Mouse (Mus musculus) liver, embryonic 14.5 days (tissue): ENCODE data around the gene Tmem132b. TPM values are rescaled to one million over a fixed set of nuclear protein-coding genes. Genes with fewer than 3 reads are reported as not detected.

Experiments
- ATAC-seq: fragments of 200-750 bp; cut with Nextera tagmentation; 2 replicates; pipeline ENCODE4 v1.8.0; 2017; ENCODE audit warnings: moderate number of reproducible peaks, mild to moderate bottlenecking, moderate library complexity; ENCODE audit not compliant: insufficient read depth
- DNase-seq, 3 experiments: peaks; one replicate each; pipeline ENCODE4 v3.0.0-alpha.2; 2012 to 2013; ENCODE audit warnings: low read depth in 3 of 3, low spot score in 3 of 3
- H3K27ac ChIP-seq: fragments of 300-500 bp; sonication (generic); 2 replicates; pipeline ENCODE4 v1.5.1; 2014; ENCODE audit warnings: moderate library complexity, mild to moderate bottlenecking, control low read depth, inconsistent platforms
- H3K27me3 ChIP-seq: fragments of 300-500 bp; sonication (generic); 2 replicates; pipeline ENCODE4 v1.6.1; 2014; ENCODE audit warnings: mild to moderate bottlenecking, low read length, moderate library complexity; ENCODE audit not compliant: control insufficient read depth, insufficient read depth
- H3K36me3 ChIP-seq: fragments of 300-500 bp; sonication (generic); replicated peaks from 2 replicates; pipeline ENCODE4 v1.6.1; 2014; ENCODE audit warnings: low read depth; ENCODE audit not compliant: control insufficient read depth, insufficient read depth
- H3K4me1 ChIP-seq, 2 experiments: fragments of 200-500 bp in 1 of 2; fragments of 300-500 bp in 1 of 2; sonication (generic) in 1 of 2; replicated peaks; 2 replicates each; pipeline ENCODE4 v1.6.1; 2012 to 2014; ENCODE audit warnings: antibody characterized with exemption in 1 of 2, inconsistent platforms in 1 of 2, low read length in 1 of 2; ENCODE audit not compliant: control insufficient read depth in 2 of 2, insufficient read depth in 2 of 2
- H3K4me2 ChIP-seq: fragments of 300-500 bp; sonication (generic); 2 replicates; pipeline ENCODE4 v1.6.1; 2014; ENCODE audit warnings: low read depth, mild to moderate bottlenecking, control low read depth, moderate library complexity
- H3K4me3 ChIP-seq, 2 experiments: fragments of 200-500 bp in 1 of 2; fragments of 300-500 bp in 1 of 2; sonication (generic) in 1 of 2; 2 replicates each; pipeline ENCODE4 v1.5.1; 2012 to 2014; ENCODE audit warnings: low read depth in 2 of 2, low read length in 2 of 2, mild to moderate bottlenecking in 2 of 2, control low read depth in 1 of 2, inconsistent platforms in 1 of 2, moderate library complexity in 1 of 2; ENCODE audit not compliant: insufficient read depth in 1 of 2
- H3K9ac ChIP-seq: fragments of 300-500 bp; sonication (generic); replicated peaks from 2 replicates; pipeline ENCODE4 v1.6.1; 2014; ENCODE audit warnings: mild to moderate bottlenecking, control low read depth, moderate library complexity
- H3K9me3 ChIP-seq: fragments of 300-500 bp; sonication (generic); 2 replicates; pipeline ENCODE4 v1.6.1; 2016; ENCODE audit warnings: low read length, mixed read lengths; ENCODE audit not compliant: control insufficient read depth
- CTCF ChIP-seq: IDR thresholded peaks from 2 replicates; pipeline ENCODE4 v1.5.1; 2016; ENCODE audit warnings: antibody characterized with exemption, low read depth, control low read depth
- EP300 ChIP-seq: IDR thresholded peaks from 2 replicates; pipeline ENCODE4 v1.6.1; 2016; ENCODE audit warnings: antibody characterized with exemption, low read depth
- WGBS: fragments of 180-500 bp; shearing (Covaris S2); extraction: QIAGEN DNeasy Blood & Tissue Kit; methylation state at CpG from one replicate; pipeline ENCODE4 v1.1.7; 2014; ENCODE audit not compliant: insufficient replicate concordance; 5-methylcytosine and 5-hydroxymethylcytosine counted together
- polyA plus RNA-seq, 2 experiments: library from polyadenylated mRNA; depleted of rRNA in 1 of 2; stranded (reverse) in 1 of 2; unstranded in 1 of 2; fragments of >200 nt; fragmentation: Nextera tagmentation in 1 of 2; extraction: Ambion mirVana in 1 of 2; gene quantifications; 2 replicates each; pipeline versions ENCODE4 v1.2.1 to v1.2.3; 2012 to 2014

Gene Tmem132b
- polyA plus RNA-seq, 2 experiments, result not detected

DNA sequence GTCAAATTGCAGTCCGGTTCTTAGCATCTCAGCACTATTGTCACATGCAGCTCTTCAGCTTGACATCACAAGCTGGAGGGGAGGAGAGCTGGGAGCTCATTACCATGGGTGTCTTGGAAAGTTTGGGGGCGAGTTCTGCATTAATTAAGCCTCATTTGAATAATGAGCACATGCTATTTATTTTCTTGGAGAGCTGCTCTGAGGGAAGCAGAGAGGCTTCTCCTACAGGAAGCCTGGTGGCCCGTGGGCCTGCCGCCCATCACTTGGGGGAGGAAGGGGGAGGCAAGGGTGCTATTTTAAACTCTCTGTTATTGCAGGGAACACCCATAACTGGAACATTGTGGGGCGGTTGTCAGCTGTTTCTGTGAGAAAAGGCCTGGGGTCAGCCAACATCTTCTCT lies 273.8 kb downstream of the Tmem132b start:
- Histone ChIP-seq H3K27ac (no peak overlapping the region), H3K27me3 (no peaks in the 10 kb centered on the region), H3K9me3 (no peaks in the 10 kb centered on the region; the same call in 1 of the 2 replicates), H3K4me1 (no peaks in the 10 kb centered on the region), H3K4me3 (no peak overlapping the region), H3K36me3 (no peaks in the 10 kb centered on the region), H3K4me2 (no peak overlapping the region), H3K9ac (no peak overlapping the region)
- TF ChIP-seq CTCF, result no peak
- no peak for TF ChIP-seq EP300
- ATAC-seq, result no peak
- DNase-seq, result no peak
- WGBS, result 35% methylated on average over 5 of the region's 5 CpGs

- Histone ChIP-seq H3K36me3 (no peaks in the 10 kb centered on the region), H3K27ac (no peak overlapping the region), H3K27me3 (no peaks in the 10 kb centered on the region), H3K4me1 (no peaks in the 10 kb centered on the region), H3K4me3 (no peak overlapping the region), H3K4me2 (no peak overlapping the region), H3K9ac (no peak overlapping the region), H3K9me3 (no peaks in the 10 kb centered on the region; the same call in 1 of the 2 replicates)
- TF ChIP-seq CTCF (no peak), EP300 (no peak)
- WGBS, result 54% methylated on average over 5 of the region's 5 CpGs
- ATAC-seq (no peak), DNase-seq (no peak)
These were observed 276.3 kb downstream of the Tmem132b start for GRCm38 (mm10) chr5:125807861-125808260.

- DNase-seq (no peak), ATAC-seq (no peak)
- H3K27me3 ChIP-seq, result no peaks in the 10 kb centered on the region
- no peak for TF ChIP-seq CTCF
- no peak for TF ChIP-seq EP300
- no peak overlapping the region for H3K4me3 ChIP-seq
- no peaks in the 10 kb centered on the region; the same call in 1 of the 2 replicates for H3K9me3 ChIP-seq
- H3K4me2 ChIP-seq, result no peak overlapping the region
- H3K27ac ChIP-seq, result no peak overlapping the region
- H3K4me1 ChIP-seq, result no peaks in the 10 kb centered on the region
- 52% methylated on average over 3 of the region's 3 CpGs for WGBS
- no peak overlapping the region for H3K9ac ChIP-seq
- no peaks in the 10 kb centered on the region for H3K36me3 ChIP-seq
These were observed 297.8 kb downstream of the Tmem132b start for GRCm38 (mm10) chr5:125829342-125829741.

GRCm38 (mm10) chr5:125835890-125836289 lies 304.3 kb downstream of the Tmem132b start:
- 41% methylated on average over 1 of the region's 1 CpGs for WGBS
- Histone ChIP-seq H3K9ac (no peak overlapping the region), H3K27ac (no peak overlapping the region), H3K36me3 (no peaks in the 10 kb centered on the region), H3K9me3 (peaks cover 2% of the 10 kb centered on the region; the same call in 1 of the 2 replicates), H3K27me3 (no peaks in the 10 kb centered on the region), H3K4me2 (no peak overlapping the region), H3K4me3 (no peak overlapping the region), H3K4me1 (no peaks in the 10 kb centered on the region)
- ATAC-seq (no peak), DNase-seq (no peak)
- no peak for TF ChIP-seq EP300
- no peak for TF ChIP-seq CTCF

DNA sequence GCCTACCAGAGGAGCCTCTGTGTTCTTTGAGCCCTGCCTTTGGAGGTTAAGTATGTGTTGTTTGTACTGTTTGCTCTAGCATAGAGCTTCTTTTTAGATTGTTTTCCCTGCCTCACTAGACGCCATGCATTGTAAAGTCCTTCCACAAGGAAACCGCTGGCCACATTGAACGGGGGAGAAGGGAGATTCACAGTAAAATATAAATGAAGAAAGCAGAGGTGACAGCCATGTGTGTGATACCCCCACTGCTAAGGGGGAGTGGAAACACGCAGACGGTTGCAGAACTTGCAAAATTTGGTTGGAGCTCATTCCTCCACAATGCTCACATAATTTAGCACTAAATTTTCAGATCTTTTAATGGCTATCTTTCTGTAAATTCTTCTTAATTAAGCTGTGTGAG lies 305.2 kb downstream of the Tmem132b start:
- H3K4me1 ChIP-seq, result no peaks in the 10 kb centered on the region
- H3K27me3 ChIP-seq, result no peaks in the 10 kb centered on the region
- no peak for ATAC-seq
- H3K27ac ChIP-seq, result no peak overlapping the region
- WGBS, result 64% methylated on average over 5 of the region's 5 CpGs
- no peak overlapping the region for H3K4me3 ChIP-seq
- H3K9ac ChIP-seq, result no peak overlapping the region
- peaks cover 2% of the 10 kb centered on the region; the same call in 1 of the 2 replicates for H3K9me3 ChIP-seq
- H3K36me3 ChIP-seq, result no peaks in the 10 kb centered on the region
- H3K4me2 ChIP-seq, result no peak overlapping the region
- DNase-seq, result no peak
- no peak for TF ChIP-seq CTCF
- TF ChIP-seq EP300, result no peak

Other genes with a start within 250 kb of the Tmem132b start
- gene Scarb1, start 190.7 kb upstream of the Tmem132b start, polyA plus RNA-seq (2012; rRNA removed), result 50.1 and 54.1 TPM in 2 replicates
- 41.6 and 50.6 TPM in 2 replicates for gene Scarb1, start 190.7 kb upstream of the Tmem132b start, polyA plus RNA-seq (2014; fragmentation: Nextera tagmentation; extraction: Ambion mirVana)
- 0.05 and 0.10 TPM in 2 replicates for gene Gm10382, start 142.5 kb upstream of the Tmem132b start, polyA plus RNA-seq (2012; rRNA removed)
- gene Gm10382, start 142.5 kb upstream of the Tmem132b start, polyA plus RNA-seq (2014; fragmentation: Nextera tagmentation; extraction: Ambion mirVana), result not detected in 2 replicates
- 155 and 221 TPM in 2 replicates for gene Ubc, start 141.6 kb upstream of the Tmem132b start, polyA plus RNA-seq (2012; rRNA removed)
- gene Ubc, start 141.6 kb upstream of the Tmem132b start, polyA plus RNA-seq (2014; fragmentation: Nextera tagmentation; extraction: Ambion mirVana), result 313 and 374 TPM in 2 replicates
- gene Dhx37, start 97.7 kb upstream of the Tmem132b start, polyA plus RNA-seq (2012; rRNA removed), result 5.5 and 8.1 TPM in 2 replicates
- gene Dhx37, start 97.7 kb upstream of the Tmem132b start, polyA plus RNA-seq (2014; fragmentation: Nextera tagmentation; extraction: Ambion mirVana), result 2.0 and 2.2 TPM in 2 replicates
- 3.7 and 4.9 TPM in 2 replicates for gene Bri3bp, start 90.2 kb upstream of the Tmem132b start, polyA plus RNA-seq (2012; rRNA removed)
- gene Bri3bp, start 90.2 kb upstream of the Tmem132b start, polyA plus RNA-seq (2014; fragmentation: Nextera tagmentation; extraction: Ambion mirVana), result 16.4 and 21.1 TPM in 2 replicates
- 11.0 and 11.6 TPM in 2 replicates for gene Aacs, start 56.0 kb upstream of the Tmem132b start, polyA plus RNA-seq (2012; rRNA removed)
- gene Aacs, start 56.0 kb upstream of the Tmem132b start, polyA plus RNA-seq (2014; fragmentation: Nextera tagmentation; extraction: Ambion mirVana), result 13.2 and 13.5 TPM in 2 replicates